9 mouse cellular contexts compared by ENCODE assay signal in the genomic region with DNA sequence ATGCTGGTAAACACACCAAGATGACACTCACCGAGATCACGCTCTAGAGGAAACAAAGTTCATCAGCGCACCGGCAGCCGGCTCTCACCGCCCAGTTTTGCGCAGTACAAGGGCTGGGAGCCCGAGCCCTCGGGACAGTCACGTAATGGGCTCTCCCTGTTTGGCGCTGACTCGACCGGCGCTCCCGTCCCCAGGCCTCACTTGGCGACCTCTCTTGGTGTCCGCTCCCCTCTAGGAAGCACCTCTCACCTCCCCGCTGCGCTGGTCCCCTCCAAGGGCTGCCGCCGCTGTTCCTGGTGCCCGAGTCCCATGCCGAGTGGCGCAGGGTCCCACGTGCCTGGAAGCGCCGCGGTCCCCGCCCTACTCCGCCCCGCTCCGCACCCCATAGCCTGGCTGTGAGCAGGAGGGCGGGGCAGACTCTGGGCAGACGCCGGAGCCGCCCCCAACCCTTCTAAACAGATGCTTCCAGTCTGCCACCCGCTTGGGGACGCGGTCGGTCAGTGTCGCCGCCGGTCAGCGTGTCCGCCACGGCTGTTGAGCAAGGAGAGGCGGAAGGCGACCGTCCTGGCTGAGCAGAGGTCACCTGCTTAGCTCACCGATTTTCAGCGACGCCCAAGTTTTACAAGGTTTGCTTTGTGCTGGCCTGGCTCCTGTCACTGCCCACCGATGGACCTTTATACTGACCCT. TPM values are rescaled to one million over a fixed set of nuclear protein-coding genes. Genes with fewer than 3 reads are reported as not detected.
DNase-seq lines count a peak whose midpoint lies in the region; ATAC-seq and TF ChIP-seq lines count a peak whose summit lies in the region.
"Had no signal": no experiment of that assay in that cellular context is flagged by ENCODE, and none has a peak within 500 bp of the region (broad histone marks: within the 10 kb centered on the region; RNA-seq: fewer than 3 reads in every experiment).

No protein-coding gene starts in this region.

- no peak for ATAC-seq in erythroblast, adult 5-6 weeks (replicated peaks; ENCODE audit: low FRiP score, poor library complexity, severe bottlenecking)
- peak; percentile 94 for ATAC-seq in embryonic facial prominence, embryonic 11.5 days (replicated peaks; ENCODE audit: insufficient number of reproducible peaks, low FRiP score, low TSS enrichment, low read depth)
- ATAC-seq in heart, embryonic 12.5 days (ENCODE audit: insufficient number of reproducible peaks, low FRiP score): peak; percentile 83
- peak; percentile 95 for ATAC-seq in kidney, embryonic 15.5 days (replicated peaks; ENCODE audit: low FRiP score)
- peak; percentile 85; the same call in 1 of the 2 replicates for ATAC-seq in neural tube, embryonic 14.5 days (ENCODE audit: low read depth)

- peak overlapping the region; percentile 40 for H3K4me3 ChIP-seq in erythroblast, embryonic 14.5 days (replicated peaks)
- H3K4me3 ChIP-seq in embryonic facial prominence, embryonic 11.5 days (ENCODE audit: low read depth, low read length): peak overlapping the region; percentile 48
- peak overlapping the region; percentile 55 for H3K4me3 ChIP-seq in heart, embryonic 12.5 days
- H3K4me3 ChIP-seq in kidney, embryonic 15.5 days (replicated peaks): peak overlapping the region; percentile 52
- H3K4me3 ChIP-seq in lung, adult 2 months (replicated peaks; ENCODE audit: extremely low read depth, low read depth, low read length): peak overlapping the region; percentile 72
- peak overlapping the region; percentile 42 for H3K4me3 ChIP-seq in neural tube, embryonic 14.5 days (ENCODE audit: low read depth, low read length)

- H3K9me3 ChIP-seq in erythroblast, embryonic 14.5 days (ENCODE audit: control insufficient read depth, low read length): no peaks in the 10 kb centered on the region
- no peaks in the 10 kb centered on the region for H3K9me3 ChIP-seq in embryonic facial prominence, embryonic 11.5 days (replicated peaks; ENCODE audit: control insufficient read depth, low read length)
- H3K9me3 ChIP-seq in heart, embryonic 12.5 days (replicated peaks): no peaks in the 10 kb centered on the region
- H3K9me3 ChIP-seq in kidney, embryonic 15.5 days (replicated peaks): no peaks in the 10 kb centered on the region
- H3K9me3 ChIP-seq in neural tube, embryonic 14.5 days (ENCODE audit: control insufficient read depth, low read length): no peaks in the 10 kb centered on the region
- H3K9me3 ChIP-seq: G1E had no signal

- H3K4me2 ChIP-seq in embryonic facial prominence, embryonic 11.5 days (ENCODE audit: low read depth, low read length): peak overlapping the region; percentile 98
- peak overlapping the region; percentile 88 for H3K4me2 ChIP-seq in heart, embryonic 12.5 days
- H3K4me2 ChIP-seq in kidney, embryonic 15.5 days: peak overlapping the region; percentile 92
- H3K4me2 ChIP-seq in neural tube, embryonic 14.5 days (ENCODE audit: low read depth, low read length): peak overlapping the region; percentile 95

- no peaks in the 10 kb centered on the region for H3K36me3 ChIP-seq in erythroblast, embryonic 14.5 days (ENCODE audit: control insufficient read depth)
- H3K36me3 ChIP-seq in embryonic facial prominence, embryonic 11.5 days (replicated peaks; ENCODE audit: control insufficient read depth, insufficient read depth, low read depth, low read length): no peaks in the 10 kb centered on the region
- no peaks in the 10 kb centered on the region for H3K36me3 ChIP-seq in heart, embryonic 12.5 days
- no peaks in the 10 kb centered on the region for H3K36me3 ChIP-seq in kidney, embryonic 15.5 days
- no peaks in the 10 kb centered on the region for H3K36me3 ChIP-seq in neural tube, embryonic 14.5 days (ENCODE audit: control insufficient read depth, insufficient read depth, low read length)
- H3K36me3 ChIP-seq: G1E had no signal

- H3K27ac ChIP-seq in embryonic facial prominence, embryonic 11.5 days (replicated peaks; ENCODE audit: low read depth, low read length): no peak overlapping the region
- H3K27ac ChIP-seq in heart, embryonic 12.5 days (ENCODE audit: poor library complexity, severe bottlenecking): no peak overlapping the region
- no peak overlapping the region for H3K27ac ChIP-seq in kidney, embryonic 15.5 days
- no peak overlapping the region for H3K27ac ChIP-seq in neural tube, embryonic 14.5 days (ENCODE audit: low read depth, low read length)

- peaks cover 39% of the 10 kb centered on the region for H3K27me3 ChIP-seq in erythroblast, embryonic 14.5 days (ENCODE audit: control insufficient read depth)
- H3K27me3 ChIP-seq in embryonic facial prominence, embryonic 11.5 days (ENCODE audit: control insufficient read depth, insufficient read depth, low read length): peaks cover 27% of the 10 kb centered on the region
- peaks cover 66% of the 10 kb centered on the region for H3K27me3 ChIP-seq in heart, embryonic 12.5 days (replicated peaks)
- peaks cover 43% of the 10 kb centered on the region for H3K27me3 ChIP-seq in kidney, embryonic 15.5 days
- H3K27me3 ChIP-seq in neural tube, embryonic 14.5 days (ENCODE audit: control insufficient read depth, insufficient read depth, low read length): peaks cover 31% of the 10 kb centered on the region

- WGBS in embryonic facial prominence, embryonic 11.5 days: under 1% methylated on average over 53 of the region's 53 CpGs
- under 1% methylated on average over 53 of the region's 53 CpGs for WGBS in heart, embryonic 12.5 days
- WGBS in kidney, embryonic 15.5 days: under 1% methylated on average over 53 of the region's 53 CpGs
- WGBS in lung, adult 2 months: under 1% methylated on average over 53 of the region's 53 CpGs
- WGBS in neural tube, embryonic 14.5 days: under 1% methylated on average over 49 of the region's 53 CpGs

- peak; percentile 73 for DNase-seq in embryonic facial prominence, embryonic 11.5 days (ENCODE audit: low spot score)
- DNase-seq in lung, adult 2 months: peak; percentile 74
- DNase-seq in testis, postnatal 14 days (ENCODE audit: low spot score): peak; percentile 65

- H3K4me1 ChIP-seq in erythroblast, embryonic 14.5 days (ENCODE audit: control insufficient read depth): peaks cover 4% of the 10 kb centered on the region
- no peaks in the 10 kb centered on the region for H3K4me1 ChIP-seq in embryonic facial prominence, embryonic 11.5 days (ENCODE audit: control insufficient read depth, insufficient read depth, low read length)
- H3K4me1 ChIP-seq in heart, embryonic 12.5 days (replicated peaks): peaks cover 10% of the 10 kb centered on the region
- peaks cover 21% of the 10 kb centered on the region for H3K4me1 ChIP-seq in kidney, embryonic 15.5 days
- 0 out of 2 replicates have a peak, but pooled peaks cover 2% of the 10 kb centered on the region for H3K4me1 ChIP-seq in lung, adult 2 months (ENCODE audit: control insufficient read depth, insufficient read depth, low read length)
- H3K4me1 ChIP-seq in neural tube, embryonic 14.5 days (ENCODE audit: control insufficient read depth, insufficient read depth, low read length): peaks cover 8% of the 10 kb centered on the region; the same call in 1 of the 2 replicates

- TF ChIP-seq POLR2A in lung, adult 2 months (IDR thresholded peaks at IDR 0.05; ENCODE audit: borderline replicate concordance, extremely low read depth, low read depth, low read length): peak; percentile 60; the same call in 1 of the 2 replicates

- no peak for TF ChIP-seq CTCF in lung, adult 2 months (IDR thresholded peaks at IDR 0.05; ENCODE audit: insufficient read depth, low read length)

- H3K9ac ChIP-seq in embryonic facial prominence, embryonic 11.5 days (replicated peaks; ENCODE audit: low read length): peak overlapping the region; percentile 47
- H3K9ac ChIP-seq in heart, embryonic 12.5 days: peak overlapping the region; percentile 59
- peak overlapping the region; percentile 40 for H3K9ac ChIP-seq in kidney, embryonic 15.5 days
- H3K9ac ChIP-seq in neural tube, embryonic 14.5 days (replicated peaks; ENCODE audit: low read depth, low read length): peak overlapping the region; percentile 22

RNA-seq across cellular contexts. Expression of gene P2ry2, which starts 0.8 kb away (rescaled TPM):
- polyA plus RNA-seq in erythroblast, embryonic 14.5 days (2012): 0.02 and 0.03 TPM in 2 replicates
- total RNA-seq in erythroblast, adult 5-6 weeks (2015; ENCODE audit: low replicate concordance): 0.38 and 1.3 TPM in 2 replicates
- total RNA-seq in erythroblast, adult 5-6 weeks (2017; ENCODE audit: low replicate concordance): 0.28 and 0.68 TPM in 2 replicates
- 0.31 and 0.46 TPM in 2 replicates for polyA plus RNA-seq in embryonic facial prominence, embryonic 11.5 days (2014; fragmentation: Nextera tagmentation; extraction: Ambion mirVana)
- 1.1 and 1.2 TPM in 2 replicates for polyA plus RNA-seq in heart, embryonic 12.5 days (2016; fragmentation: Nextera tagmentation; extraction: Ambion mirVana)
- polyA plus RNA-seq in kidney, embryonic 15.5 days (2015; fragmentation: Nextera tagmentation; extraction: Ambion mirVana): 1.1 and 1.5 TPM in 2 replicates
- polyA plus RNA-seq in lung, adult 2 months (2012; rRNA removed): 25.0 and 25.2 TPM in 2 replicates
- polyA plus RNA-seq in neural tube, embryonic 14.5 days (2014; fragmentation: Nextera tagmentation; extraction: Ambion mirVana): 1.1 TPM in 1 of 2 replicates, not detected in the other
- polyA plus RNA-seq: G1E had no signal

RNA-seq across cellular contexts. Expression of gene P2ry6, which starts 37.4 kb away (rescaled TPM):
- polyA plus RNA-seq in erythroblast, embryonic 14.5 days (2012): 0.09 and 0.16 TPM in 2 replicates
- 3.3 and 6.1 TPM in 2 replicates for total RNA-seq in erythroblast, adult 5-6 weeks (2015; ENCODE audit: low replicate concordance)
- total RNA-seq in erythroblast, adult 5-6 weeks (2017; ENCODE audit: low replicate concordance): 0.42 and 0.94 TPM in 2 replicates
- polyA plus RNA-seq in embryonic facial prominence, embryonic 11.5 days (2014; fragmentation: Nextera tagmentation; extraction: Ambion mirVana): 1.8 and 1.9 TPM in 2 replicates
- 2.3 and 2.6 TPM in 2 replicates for polyA plus RNA-seq in heart, embryonic 12.5 days (2016; fragmentation: Nextera tagmentation; extraction: Ambion mirVana)
- polyA plus RNA-seq in kidney, embryonic 15.5 days (2015; fragmentation: Nextera tagmentation; extraction: Ambion mirVana): 5.2 TPM in 2 replicates
- 59.1 and 61.6 TPM in 2 replicates for polyA plus RNA-seq in lung, adult 2 months (2012; rRNA removed)
- polyA plus RNA-seq in neural tube, embryonic 14.5 days (2014; fragmentation: Nextera tagmentation; extraction: Ambion mirVana): 1.6 and 4.1 TPM in 2 replicates

Comparison
In these comparisons a context has a peak if more than half of its experiments do, and no peak if none do; other contexts are left out.
1. RNA of gene P2ry2, which starts 0.8 kb away (polyA plus RNA-seq): 25.0 to 25.2 TPM in lung, adult 2 months; 1.1 to 1.5 TPM in kidney, embryonic 15.5 days, 1.1 to 1.2 TPM in heart, embryonic 12.5 days, 0.31 to 0.46 TPM in embryonic facial prominence, embryonic 11.5 days, 1.1 TPM in neural tube, embryonic 14.5 days and 0.02 to 0.03 TPM in erythroblast, embryonic 14.5 days; every median in the first group is over 10 times any median in the second.
2. Peak in every context shown above with its lines, with median percentiles within 50 percentile points of each other: H3K4me3 ChIP-seq, DNase-seq, H3K4me2 ChIP-seq and H3K9ac ChIP-seq.